Mouse (Mus musculus) ovary, postnatal 36 days (tissue): ENCODE data around the gene Ticrr.

Source experiments
- DNase-seq: peaks from one replicate; pipeline ENCODE4 v3.0.0; 2022; ENCODE audit warnings: low spot score, mixed read lengths

Ticrr gene

GRCm38 (mm10) chr7:79747659-79748058, 87.7 kb downstream of the Ticrr start:
- no peak for DNase-seq
